ENCODE assay signal across 8 mouse cellular contexts in the genomic region with DNA sequence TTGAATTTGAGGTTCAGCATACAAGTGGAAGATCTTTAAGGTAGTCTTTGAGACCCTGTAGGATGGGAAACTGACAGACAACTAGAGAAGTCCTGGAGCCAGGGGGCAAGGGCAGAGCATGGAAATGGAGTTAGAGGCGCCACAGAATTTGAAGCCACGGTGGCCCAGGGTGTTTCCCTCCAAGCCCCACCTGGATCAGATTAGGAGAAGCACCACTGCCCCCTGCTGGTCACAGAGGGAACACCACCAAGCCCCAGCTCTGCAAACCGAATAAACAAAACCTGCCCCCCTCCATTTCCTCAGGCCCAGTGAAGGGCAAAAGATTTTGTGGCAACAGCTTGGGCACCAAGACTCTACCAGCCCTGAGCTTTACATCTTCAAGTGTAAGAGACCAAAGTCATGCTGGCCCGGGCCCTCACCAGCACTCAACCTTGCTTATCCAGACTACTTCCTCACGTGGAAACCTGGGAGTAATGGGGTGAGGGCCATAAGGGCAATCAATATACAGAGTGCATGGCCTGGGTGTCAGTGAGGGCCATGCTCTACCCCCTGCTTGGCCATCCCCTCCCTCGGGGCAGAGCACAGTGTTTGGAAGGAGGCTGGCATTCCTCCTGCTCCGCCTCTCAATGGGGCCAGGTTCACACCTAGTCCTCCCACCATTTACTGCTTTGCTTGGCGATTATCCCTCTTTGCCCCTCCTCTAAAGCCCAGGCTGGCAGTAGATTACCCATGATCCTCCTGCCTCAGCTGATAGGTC. TPM values are rescaled to one million over a fixed set of nuclear protein-coding genes. Genes with fewer than 3 reads are reported as not detected.
A peak's percentile ranks its signal among the peaks of the same experiment; 100 is the strongest.
DNase-seq lines count a peak whose midpoint lies in the region; ATAC-seq and TF ChIP-seq lines count a peak whose summit lies in the region.
"Had no signal": no experiment of that assay in that cellular context is flagged by ENCODE, and none has a peak within 500 bp of the region (broad histone marks: within the 10 kb centered on the region; RNA-seq: fewer than 3 reads in every experiment).

No protein-coding gene starts in this region.

- no peak overlapping the region; the same call in 1 of the 2 replicates for H3K9ac ChIP-seq in embryonic facial prominence, embryonic 14.5 days (ENCODE audit: low read depth, low read length)

- 22% methylated on average over 8 of the region's 8 CpGs for WGBS in embryonic facial prominence, embryonic 14.5 days
- 20% methylated on average over 8 of the region's 8 CpGs for WGBS in large intestine, adult 2 months

- H3K4me3 ChIP-seq in bone marrow macrophage, adult 2 months (ENCODE audit: insufficient read depth, low read length) = no peak overlapping the region
- H3K4me3 ChIP-seq in embryonic facial prominence, embryonic 14.5 days (ENCODE audit: low read depth, low read length) = no peak overlapping the region

- H3K4me2 ChIP-seq in embryonic facial prominence, embryonic 14.5 days (ENCODE audit: low read depth, low read length) = peak overlapping the region; percentile 42

- TF ChIP-seq CTCF in bone marrow macrophage, adult 2 months (IDR thresholded peaks at IDR 0.05; ENCODE audit: low read depth, low read length) = peak; percentile 96

- ATAC-seq in embryonic facial prominence, embryonic 14.5 days (ENCODE audit: low read depth) = peak; percentile 24; the same call in 1 of the 2 replicates

- peak; percentile 23 for DNase-seq in MEL-GATA-1-ER (ENCODE audit: extremely low read depth, low read depth)
- DNase-seq in embryonic facial prominence, embryonic 14.5 days (ENCODE audit: low spot score) = peak; percentile 81
- DNase-seq in heart, postnatal 36 days = peak; percentile 64 to 76
- peak; percentile 19 for DNase-seq in large intestine, adult 2 months (ENCODE audit: low read depth, low spot score)
- DNase-seq in lung, postnatal 14 days = peak; percentile 72
- DNase-seq in retina, embryonic 14.5 days (ENCODE audit: low spot score) = peak; percentile 81

- H3K27ac ChIP-seq in bone marrow macrophage, adult 2 months (ENCODE audit: insufficient read depth, low read depth, low read length) = no peak overlapping the region
- H3K27ac ChIP-seq in embryonic facial prominence, embryonic 14.5 days (replicated peaks; ENCODE audit: low read depth, low read length) = no peak overlapping the region
- H3K27ac ChIP-seq: macrophage had no signal

- intact Hi-C loops in heart, postnatal 36 days (cut with DNase I) = loop anchor here (1.0 to 5.0 kb wide), 3 partner anchors 55 to 237 kb away; no protein-coding TSS in a partner anchor

- no peaks in the 10 kb centered on the region for H3K27me3 ChIP-seq in embryonic facial prominence, embryonic 14.5 days (replicated peaks; ENCODE audit: control insufficient read depth, insufficient read depth, low read length)

- no peaks in the 10 kb centered on the region for H3K36me3 ChIP-seq in embryonic facial prominence, embryonic 14.5 days (ENCODE audit: control insufficient read depth, insufficient read depth, low read length)

- no peak for TF ChIP-seq POLR2A in bone marrow macrophage, adult 2 months (IDR thresholded peaks at IDR 0.05; ENCODE audit: borderline replicate concordance, low read depth, low read length)

- H3K9me3 ChIP-seq in embryonic facial prominence, embryonic 14.5 days (ENCODE audit: control insufficient read depth, low read length) = no peaks in the 10 kb centered on the region

- no peaks in the 10 kb centered on the region; the same call in 1 of the 2 replicates for H3K4me1 ChIP-seq in bone marrow macrophage, adult 2 months (ENCODE audit: control insufficient read depth, insufficient read depth, low read length)
- H3K4me1 ChIP-seq in embryonic facial prominence, embryonic 14.5 days (ENCODE audit: control insufficient read depth, insufficient read depth, low read length) = peaks cover 11% of the 10 kb centered on the region

RNA-seq across cellular contexts. Expression of a gene that starts 12.7 kb away (rescaled TPM):
- 7.1 and 7.6 TPM in 2 replicates for polyA plus RNA-seq in bone marrow macrophage, adult 2 months (2012; ENCODE audit: insufficient read depth, insufficient read length, missing spikeins)
- polyA plus RNA-seq in embryonic facial prominence, embryonic 14.5 days (2014; fragmentation: Nextera tagmentation; extraction: Ambion mirVana) = 3.4 and 3.7 TPM in 2 replicates
- total RNA-seq in heart, postnatal 36 days (2021) = 1 to 10 TPM; 3.4 to 3.9 TPM
- 1.4 and 1.7 TPM in 2 replicates for polyA plus RNA-seq in large intestine, adult 2 months (2012; rRNA removed)

RNA-seq across cellular contexts. Expression of a gene that starts 15.2 kb away (rescaled TPM):
- 10.6 and 12.3 TPM in 2 replicates for polyA plus RNA-seq in bone marrow macrophage, adult 2 months (2012; ENCODE audit: insufficient read depth, insufficient read length, missing spikeins)
- 16.7 and 22.6 TPM in 2 replicates for polyA plus RNA-seq in embryonic facial prominence, embryonic 14.5 days (2014; fragmentation: Nextera tagmentation; extraction: Ambion mirVana)
- total RNA-seq in heart, postnatal 36 days (2021) = 10 to 100 TPM; 12.6 to 13.0 TPM
- polyA plus RNA-seq in large intestine, adult 2 months (2012; rRNA removed) = 7.2 and 7.5 TPM in 2 replicates

RNA-seq across cellular contexts. Expression of a gene that starts 27.0 kb away (rescaled TPM):
- 43.0 and 51.9 TPM in 2 replicates for polyA plus RNA-seq in bone marrow macrophage, adult 2 months (2012; ENCODE audit: insufficient read depth, insufficient read length, missing spikeins)
- polyA plus RNA-seq in embryonic facial prominence, embryonic 14.5 days (2014; fragmentation: Nextera tagmentation; extraction: Ambion mirVana) = 15.3 and 17.6 TPM in 2 replicates
- total RNA-seq in heart, postnatal 36 days (2021) = 1 to 10 TPM; 3.9 to 6.2 TPM
- polyA plus RNA-seq in large intestine, adult 2 months (2012; rRNA removed) = 64.5 and 107 TPM in 2 replicates

RNA-seq across cellular contexts. Expression of a gene that starts 37.3 kb away (rescaled TPM):
- polyA plus RNA-seq in bone marrow macrophage, adult 2 months (2012; ENCODE audit: insufficient read depth, insufficient read length, missing spikeins) = not detected in 2 replicates
- 3.0 and 3.8 TPM in 2 replicates for polyA plus RNA-seq in embryonic facial prominence, embryonic 14.5 days (2014; fragmentation: Nextera tagmentation; extraction: Ambion mirVana)
- total RNA-seq in heart, postnatal 36 days (2021) = under 1 TPM; 0.14 TPM
- 0.52 and 0.92 TPM in 2 replicates for polyA plus RNA-seq in large intestine, adult 2 months (2012; rRNA removed)
- polyA plus RNA-seq: macrophage had no signal

Comparison
In these comparisons a context has a peak if more than half of its experiments do, and no peak if none do; other contexts are left out.
1. DNase-seq: peak in every context shown above with its lines; median percentile 81 in embryonic facial prominence, embryonic 14.5 days; 81 in retina, embryonic 14.5 days; 72 in lung, postnatal 14 days; 70 in heart, postnatal 36 days; 23 in MEL-GATA-1-ER; 19 in large intestine, adult 2 months.